Mouse (Mus musculus) kidney, adult 2 months (tissue): ENCODE measurements around the gene Msh4.

ENCODE experiments used
- CTCF ChIP-seq: fragments of 200-500 bp; conservative IDR thresholded peaks from 2 replicates; pipeline ENCODE4 v1.5.1; 2011; ENCODE audit warnings: low read depth, mild to moderate bottlenecking, control low read depth, low read length, moderate library complexity, mixed read lengths; ENCODE audit not compliant: insufficient read depth, insufficient read length
- POLR2A ChIP-seq: fragments of 200-500 bp; IDR thresholded peaks from one replicate; pipeline ENCODE4 v1.6.1; 2011; ENCODE audit warnings: low read depth, low read length, control low read depth

DNA sequence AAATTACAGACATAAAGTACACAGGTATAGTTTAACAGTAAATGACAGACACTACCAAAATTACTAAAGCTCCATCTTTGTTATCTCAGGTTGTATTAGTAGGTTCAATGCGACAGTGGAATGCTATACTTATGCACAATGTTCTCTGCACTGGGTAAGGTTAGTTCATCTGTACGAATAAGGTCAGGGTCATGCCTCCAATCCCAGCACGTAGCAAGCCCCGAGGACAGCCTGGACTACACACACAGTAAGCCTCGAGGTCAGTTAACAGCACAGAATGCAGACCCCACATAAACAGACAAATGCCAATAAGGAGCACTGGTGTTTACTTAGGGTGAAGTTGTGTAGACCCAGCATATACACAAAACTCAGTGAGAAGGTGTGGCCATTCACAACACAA lies 3.0 kb upstream of the Msh4 start:
- TF ChIP-seq POLR2A (no peak), CTCF (no peak)
